Mouse (Mus musculus): ENCODE results near the gene Smim14.

The Smim14 gene

GRCm38 (mm10) chr5:65459454-65459853 lies 77.5 kb downstream of the Smim14 start:
- DNase-seq (ENCODE audit: low spot score), result no peak

- DNase-seq (ENCODE audit: low spot score), result no peak
Measured at GRCm38 (mm10) chr5:65457846-65458245, 79.1 kb downstream of the Smim14 start.

GRCm38 (mm10) chr5:65457086-65457827 lies 79.7 kb downstream of the Smim14 start:
- DNase-seq (ENCODE audit: low spot score), result peak; percentile 55

DNA sequence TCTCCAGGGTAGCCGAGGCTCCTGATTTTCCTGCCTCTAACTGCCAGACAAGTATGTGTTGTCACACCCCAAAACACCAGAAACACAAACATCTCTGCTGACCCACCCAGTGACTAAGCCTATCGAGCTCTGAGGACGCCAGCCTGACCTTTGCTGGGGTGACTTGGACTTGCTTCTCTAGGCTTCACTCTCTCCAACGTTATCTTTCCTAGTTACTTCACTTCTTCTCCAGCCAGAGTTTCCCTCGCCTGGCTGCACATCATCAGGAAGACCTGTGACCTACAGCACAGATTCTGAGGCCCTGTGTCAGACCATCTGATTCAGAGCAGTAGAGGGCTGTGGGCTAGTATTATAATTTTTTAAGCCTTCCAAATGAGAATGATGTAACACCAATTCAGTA lies 82.2 kb downstream of the Smim14 start:
- peak; percentile 38 for DNase-seq (ENCODE audit: low spot score)

DNA sequence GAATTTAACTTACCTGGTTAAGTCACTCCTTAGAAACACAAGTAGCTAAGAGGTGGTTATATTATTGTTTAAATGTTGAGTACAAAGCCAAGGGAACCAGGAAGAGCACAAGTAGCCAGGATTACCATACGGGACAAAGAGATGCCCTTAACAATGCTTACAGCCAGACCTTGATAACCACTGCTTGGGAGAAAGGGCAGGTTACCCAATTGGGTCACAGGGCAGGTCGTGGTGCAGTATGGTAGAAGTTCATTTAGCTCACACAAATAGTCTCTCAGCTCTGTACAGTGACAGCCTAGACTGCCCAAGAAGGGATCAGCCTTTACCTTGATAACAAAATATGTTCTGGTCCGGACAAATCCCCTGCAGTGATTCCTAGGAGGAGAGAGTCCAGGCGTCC lies 88.0 kb downstream of the Smim14 start:
- DNase-seq (ENCODE audit: low spot score), result no peak

GRCm38 (mm10) chr5:65447826-65448225 lies 89.2 kb downstream of the Smim14 start:
- DNase-seq (ENCODE audit: low spot score), result no peak

- DNase-seq (ENCODE audit: low spot score), result no peak
Measured at GRCm38 (mm10) chr5:65446756-65447155, 90.2 kb downstream of the Smim14 start.

GRCm38 (mm10) chr5:65444981-65445380 lies 92.0 kb downstream of the Smim14 start:
- no peak for DNase-seq (ENCODE audit: low spot score)

- DNase-seq (ENCODE audit: low spot score), result no peak
Measured at GRCm38 (mm10) chr5:65438041-65438440, 98.9 kb downstream of the Smim14 start.

GRCm38 (mm10) chr5:65435806-65436561 lies 101.0 kb downstream of the Smim14 start, which contains the start of gene Ugdh:
Gene Ugdh (minus strand): TSS chr5:65435949.
- DNase-seq (ENCODE audit: low spot score), result peak; percentile 98

DNA sequence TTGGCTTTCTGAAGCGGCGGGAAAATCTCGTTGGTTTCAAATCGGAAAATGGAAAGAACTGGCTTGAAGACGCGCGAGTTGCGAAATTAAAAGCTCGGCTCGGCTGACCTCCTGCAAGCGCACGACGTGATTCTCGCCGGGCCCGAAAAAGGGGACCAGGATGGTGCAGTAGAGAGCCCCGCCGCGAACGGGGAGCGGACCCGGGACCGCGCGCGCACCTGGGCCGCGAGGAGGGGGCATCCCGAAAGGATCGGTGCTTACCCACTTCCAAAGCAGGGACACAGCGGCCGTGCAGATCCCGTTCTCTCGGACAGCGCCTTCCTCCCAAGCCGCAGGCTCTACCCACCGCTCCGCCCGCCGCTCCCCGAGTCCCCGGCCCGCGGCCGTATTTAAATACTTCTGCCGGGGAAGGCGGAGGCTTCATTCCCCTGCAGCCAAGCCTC lies 101.6 kb downstream of the Smim14 start:
- DNase-seq (ENCODE audit: low spot score), result no peak

GRCm38 (mm10) chr5:65434471-65435362 lies 102.3 kb downstream of the Smim14 start:
- DNase-seq (ENCODE audit: low spot score), result no peak

DNA sequence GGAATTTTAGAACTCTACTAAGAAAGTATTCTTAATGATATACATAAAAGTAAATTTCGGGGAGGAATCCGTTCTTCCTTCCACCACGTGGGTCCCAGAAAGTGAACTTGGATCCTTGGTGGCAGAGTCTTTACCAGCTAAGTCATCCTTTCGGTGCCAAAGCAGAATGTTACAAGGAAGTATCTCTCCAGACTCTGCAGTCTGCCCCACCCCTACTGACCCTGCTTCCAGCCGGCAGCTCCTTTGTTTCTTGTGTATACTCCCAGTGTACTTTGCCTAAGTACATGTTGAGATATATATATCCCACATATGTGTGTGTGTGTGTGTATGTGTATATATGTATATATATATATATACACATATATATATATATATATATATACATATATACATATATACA lies 107.5 kb downstream of the Smim14 start:
- DNase-seq (ENCODE audit: low spot score), result no peak

DNA sequence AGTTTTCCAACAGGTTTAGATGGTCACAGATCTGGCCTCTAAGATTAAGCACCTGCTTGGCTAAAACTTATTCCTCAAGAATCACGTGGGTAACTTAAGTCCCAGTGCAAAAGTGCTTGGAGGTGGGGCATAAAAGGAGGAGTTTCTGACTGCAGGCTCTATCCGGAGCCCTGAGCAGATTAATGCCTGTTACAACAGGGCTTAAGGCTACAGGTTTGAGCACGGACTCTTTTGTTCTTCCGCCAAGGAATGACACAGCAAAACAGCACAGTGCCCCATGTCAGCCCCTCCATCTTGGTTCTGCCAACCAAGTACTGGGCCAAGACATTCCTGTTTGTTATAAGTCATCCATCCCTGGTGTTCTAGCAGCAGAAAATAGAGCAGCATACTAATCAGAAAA lies 108.7 kb downstream of the Smim14 start:
- DNase-seq (ENCODE audit: low spot score), result peak; percentile 54

GRCm38 (mm10) chr5:65425251-65425650 lies 111.7 kb downstream of the Smim14 start:
- DNase-seq (ENCODE audit: low spot score), result no peak

DNA sequence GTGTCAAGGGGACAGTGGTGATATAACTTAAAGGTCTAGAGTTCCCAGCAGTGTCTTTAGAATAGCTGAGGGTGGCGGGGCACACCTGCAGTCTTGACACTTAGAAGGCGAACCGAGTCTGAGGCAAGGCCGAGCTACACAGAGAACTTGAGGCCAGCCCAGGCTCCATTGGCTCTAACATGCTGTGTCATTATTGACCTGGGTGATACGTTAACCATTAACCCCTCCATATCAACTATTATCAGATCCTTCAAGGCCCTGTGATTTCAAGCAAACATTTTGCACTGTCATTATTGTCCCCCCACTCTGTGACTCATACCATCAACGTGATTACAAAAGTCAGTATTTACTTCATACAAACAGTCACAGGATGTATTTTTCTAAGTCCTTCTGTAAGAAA lies 112.8 kb downstream of the Smim14 start:
- no peak for DNase-seq (ENCODE audit: low spot score)

DNA sequence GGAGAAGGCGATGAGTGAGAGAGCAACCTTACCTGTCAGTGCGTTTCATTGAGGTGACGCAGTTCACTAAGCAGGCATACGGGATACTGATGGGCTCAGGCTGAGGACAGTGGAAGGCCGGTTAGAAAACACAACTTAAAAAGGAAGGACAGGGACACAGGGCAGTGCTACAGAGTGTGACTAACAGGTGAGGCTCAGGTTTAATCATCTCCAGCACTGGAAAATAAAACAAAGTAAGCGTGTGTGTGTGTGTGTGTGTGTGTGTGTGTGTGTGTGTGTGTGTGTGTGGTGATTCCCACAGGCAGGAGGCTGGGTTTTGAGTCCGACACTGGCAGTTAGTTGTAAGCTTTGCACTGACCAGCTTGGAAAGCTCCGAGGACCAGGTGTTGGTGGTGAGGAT lies 114.2 kb downstream of the Smim14 start:
- DNase-seq (ENCODE audit: low spot score), result no peak

DNA sequence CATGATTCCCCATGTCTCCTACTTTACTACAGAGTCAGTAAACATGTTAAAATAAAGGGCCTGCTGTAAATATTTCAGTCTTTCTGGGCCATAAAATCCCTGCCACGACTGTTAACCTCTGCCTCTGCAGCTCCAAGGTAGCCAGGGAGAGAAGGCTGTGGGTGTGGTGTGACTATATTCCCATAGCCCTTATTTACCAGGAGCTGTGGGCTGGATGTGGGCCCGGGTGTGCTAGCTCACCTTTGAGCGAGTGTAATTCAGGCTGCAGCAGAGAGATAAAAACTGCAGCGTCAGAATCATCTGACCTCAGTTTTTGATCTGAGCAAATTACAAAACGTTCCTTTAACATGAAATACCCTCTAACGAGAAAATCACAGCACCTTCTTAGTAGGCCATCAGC lies 116.2 kb downstream of the Smim14 start:
- no peak for DNase-seq (ENCODE audit: low spot score)

DNA sequence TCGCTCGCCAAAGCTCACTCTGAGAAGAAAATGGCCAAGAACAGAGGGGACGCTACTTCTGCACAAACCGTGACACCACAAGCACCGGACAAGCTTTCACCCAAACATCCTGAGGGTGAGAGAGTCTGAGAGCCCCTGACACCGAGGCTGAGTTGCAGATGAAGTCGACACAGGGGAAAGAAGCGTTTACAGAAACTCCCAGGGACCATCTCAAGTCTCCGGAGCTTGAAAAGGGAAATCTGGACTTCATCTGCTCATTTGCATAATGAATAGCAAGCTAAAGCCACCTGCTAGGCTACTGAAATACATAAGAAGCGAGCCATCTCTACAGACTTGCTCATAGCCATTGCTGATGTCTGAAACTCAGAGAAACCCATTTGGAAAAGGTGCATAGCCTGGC lies 117.8 kb downstream of the Smim14 start:
- no peak for DNase-seq (ENCODE audit: low spot score)

DNA sequence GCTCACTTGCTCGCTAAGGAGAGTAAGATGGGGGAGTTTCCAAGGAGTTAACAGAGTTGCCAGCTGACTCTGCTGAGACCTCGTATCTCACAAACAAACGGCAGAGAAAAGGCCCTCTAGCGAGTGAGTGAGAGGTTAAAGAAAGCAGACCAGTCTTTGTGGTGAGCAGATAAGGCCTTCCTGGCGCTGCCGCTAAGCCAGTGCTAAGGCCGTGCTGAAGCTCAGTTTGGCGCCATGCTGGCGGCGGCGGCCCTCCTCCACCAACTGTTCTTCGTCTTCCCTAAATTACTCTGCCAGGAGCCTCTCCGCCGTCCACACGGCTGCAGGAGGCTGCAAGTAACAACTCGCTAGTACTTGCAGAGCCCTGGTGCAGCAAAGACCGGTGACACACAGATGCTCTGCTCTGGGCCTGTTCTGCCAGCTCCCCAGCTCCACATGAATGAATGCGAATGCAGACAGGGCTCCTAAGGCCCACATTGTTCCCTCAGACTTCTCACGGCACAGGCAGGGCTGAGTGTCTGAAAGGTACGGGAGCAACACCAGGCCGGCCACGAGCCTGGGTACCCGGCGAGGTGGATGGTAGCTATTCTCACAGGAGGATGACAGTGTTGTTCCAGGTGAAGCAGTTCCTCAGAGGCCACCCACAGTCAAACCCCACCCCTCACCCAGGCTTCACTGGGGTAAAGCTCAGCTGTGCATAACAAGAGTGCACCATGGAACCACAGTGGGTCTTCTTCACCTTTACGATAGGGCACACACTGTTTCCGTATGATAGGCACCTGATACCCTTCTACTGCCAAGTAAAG lies 121.1 kb downstream of the Smim14 start:
- DNase-seq (ENCODE audit: low spot score), result no peak

DNA sequence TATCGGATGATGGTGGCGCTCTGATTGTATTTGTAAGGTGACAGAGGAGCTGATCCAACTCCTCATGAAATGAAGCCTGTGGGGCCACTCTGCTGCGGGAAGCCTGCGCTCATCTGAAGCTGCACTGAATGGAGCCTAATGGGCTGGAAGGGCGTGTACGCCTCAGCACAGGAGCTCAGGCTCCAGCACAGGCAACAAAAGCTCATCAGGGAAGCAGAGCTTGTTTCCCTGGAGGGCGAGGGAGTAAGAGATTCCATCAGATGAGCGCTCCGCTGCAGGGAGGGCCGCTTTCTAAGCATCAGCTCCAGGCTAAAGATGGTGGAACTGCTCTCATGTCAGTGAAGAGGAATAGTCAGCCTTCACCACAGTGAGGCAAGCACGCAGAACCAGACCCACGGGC lies 129.0 kb downstream of the Smim14 start:
- DNase-seq (ENCODE audit: low spot score), result no peak
